Mouse (Mus musculus): ENCODE data around the gene Tmem273.

DNA sequence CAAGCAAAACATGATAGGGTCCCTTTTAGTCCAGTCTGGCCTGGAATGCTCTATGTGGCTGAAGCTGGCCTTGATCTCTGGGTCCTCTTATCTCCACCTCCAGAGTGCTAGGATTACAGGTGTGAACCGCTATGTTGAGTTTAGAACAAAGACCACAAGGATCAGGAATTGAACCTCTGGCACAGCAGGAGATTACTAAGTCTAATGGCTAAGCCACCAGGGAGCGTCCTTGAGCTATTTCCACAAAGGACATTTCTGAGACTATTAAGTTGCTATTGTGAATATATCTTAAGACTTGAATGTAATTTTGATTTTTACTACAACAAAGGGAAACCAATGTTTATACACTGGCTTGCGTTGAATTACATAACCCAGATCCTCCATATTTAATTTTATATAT lies 13.0 kb upstream of the Tmem273 start:
- no peak for TF ChIP-seq CTCF (IDR thresholded peaks at IDR 0.05; ENCODE audit: low read depth, low read length)
- no peak for TF ChIP-seq POLR2AphosphoS5 (IDR thresholded peaks at IDR 0.05; ENCODE audit: insufficient replicate concordance, low read depth, low read length)
- no peak for TF ChIP-seq GATA2 (IDR thresholded peaks at IDR 0.05; ENCODE audit: borderline replicate concordance, low read depth, low read length)

Data from G1E (cell line).